Mouse (Mus musculus): Measurements from ENCODE around the gene Usp29.
"Not testable (repeated sequence)": the region's sequence is repeated elsewhere in the genome, so short reads cannot be mapped to it uniquely, and the experiment has no call there.

Gene Usp29

GRCm38 (mm10) chr7:6869556-6869955 is 139.2 kb downstream of the Usp29 start:
- no peak for DNase-seq (ENCODE audit: low read depth, low spot score)

- DNase-seq (ENCODE audit: low read depth, low spot score) = no peak
Measured at GRCm38 (mm10) chr7:6874448-6874847, 144.1 kb downstream of the Usp29 start.

GRCm38 (mm10) chr7:6878202-6878601 is 147.8 kb downstream of the Usp29 start:
- no peak for DNase-seq (ENCODE audit: low read depth, low spot score)

- not testable (repeated sequence) for DNase-seq (ENCODE audit: low read depth, low spot score)
Measured at GRCm38 (mm10) chr7:6878849-6879248, 148.5 kb downstream of the Usp29 start.

- no peak for DNase-seq (ENCODE audit: low read depth, low spot score)
Measured at GRCm38 (mm10) chr7:6879512-6880164, 149.3 kb downstream of the Usp29 start.

- not testable (repeated sequence) for DNase-seq (ENCODE audit: low read depth, low spot score)
Measured at GRCm38 (mm10) chr7:6880918-6881317, 150.5 kb downstream of the Usp29 start.

GRCm38 (mm10) chr7:6881473-6882046 is 151.2 kb downstream of the Usp29 start:
- DNase-seq (ENCODE audit: low read depth, low spot score) = no peak

- no peak for DNase-seq (ENCODE audit: low read depth, low spot score)
Measured at GRCm38 (mm10) chr7:6883376-6884147, 153.2 kb downstream of the Usp29 start.

GRCm38 (mm10) chr7:6885416-6885815 is 155.0 kb downstream of the Usp29 start:
- DNase-seq (ENCODE audit: low read depth, low spot score) = no peak

- DNase-seq (ENCODE audit: low read depth, low spot score) = no peak
Measured at GRCm38 (mm10) chr7:6886896-6887295, 156.5 kb downstream of the Usp29 start.

GRCm38 (mm10) chr7:6889871-6890270 is 159.5 kb downstream of the Usp29 start:
- DNase-seq (ENCODE audit: low read depth, low spot score) = no peak

- DNase-seq (ENCODE audit: low read depth, low spot score) = no peak
Measured at GRCm38 (mm10) chr7:6891206-6891605, 160.8 kb downstream of the Usp29 start.

GRCm38 (mm10) chr7:6897021-6897420 is 166.6 kb downstream of the Usp29 start:
- DNase-seq (ENCODE audit: low read depth, low spot score) = not testable (repeated sequence)

- no peak for DNase-seq (ENCODE audit: low read depth, low spot score)
Measured at GRCm38 (mm10) chr7:6900672-6901071, 170.3 kb downstream of the Usp29 start.

- no peak for DNase-seq (ENCODE audit: low read depth, low spot score)
Measured at GRCm38 (mm10) chr7:6903489-6903888, 173.1 kb downstream of the Usp29 start.

GRCm38 (mm10) chr7:6910527-6910926 is 180.1 kb downstream of the Usp29 start:
- no peak for DNase-seq (ENCODE audit: low read depth, low spot score)

- DNase-seq (ENCODE audit: low read depth, low spot score) = no peak
Measured at GRCm38 (mm10) chr7:6911731-6912130, 181.4 kb downstream of the Usp29 start.

- peak; percentile 27 for DNase-seq (ENCODE audit: low read depth, low spot score)
Measured at GRCm38 (mm10) chr7:6913439-6914380, 183.3 kb downstream of the Usp29 start.

- DNase-seq (ENCODE audit: low read depth, low spot score) = no peak
Measured at GRCm38 (mm10) chr7:6917126-6917525, 186.7 kb downstream of the Usp29 start.

GRCm38 (mm10) chr7:6918267-6918666 is 187.9 kb downstream of the Usp29 start:
- DNase-seq (ENCODE audit: low read depth, low spot score) = peak; percentile 73

- no peak for DNase-seq (ENCODE audit: low read depth, low spot score)
Measured at GRCm38 (mm10) chr7:6919131-6919870, 188.9 kb downstream of the Usp29 start.

All from retina, postnatal 7 days (tissue).